Mouse (Mus musculus) CH12.LX (cell line): ENCODE results near the gene Meiob. TPM values are rescaled to one million over a fixed set of nuclear protein-coding genes. Genes with fewer than 3 reads are reported as not detected.

Experiments used
- DNase-seq: peaks from one replicate; pipeline ENCODE4 v3.0.0-alpha.2; 2013; ENCODE audit errors: extremely low read depth
- H3K27ac ChIP-seq: 2 replicates; pipeline ENCODE4 v1.5.1; 2012; ENCODE audit warnings: low read depth, mild to moderate bottlenecking, control low read depth, moderate library complexity; ENCODE audit not compliant: insufficient read depth
- H3K27me3 ChIP-seq: replicated peaks from 2 replicates; pipeline ENCODE3; 2012; ENCODE audit warnings: inconsistent platforms
- H3K36me3 ChIP-seq, 2 experiments: replicated peaks in 1 of 2; 2 replicates each; pipeline versions ENCODE3 to v1.6.1; 2012; ENCODE audit warnings: inconsistent platforms in 1 of 2, low read length in 1 of 2, mild to moderate bottlenecking in 1 of 2, mixed read lengths in 1 of 2, moderate library complexity in 1 of 2; ENCODE audit not compliant: control insufficient read depth in 1 of 2, insufficient read depth in 1 of 2
- H3K4me1 ChIP-seq, 2 experiments: 2 replicates each; pipeline ENCODE4 v1.6.1; 2012; ENCODE audit warnings: inconsistent platforms in 1 of 2, moderate library complexity in 1 of 2; ENCODE audit not compliant: insufficient read depth in 2 of 2, control insufficient read depth in 1 of 2
- H3K4me2 ChIP-seq: 2 replicates; pipeline ENCODE4 v1.6.1; 2012; ENCODE audit warnings: low read depth, mild to moderate bottlenecking, control low read depth; ENCODE audit not compliant: poor library complexity, insufficient read depth, severe bottlenecking
- H3K4me3 ChIP-seq, 3 experiments: fragments of 150-350 bp in 1 of 3; sonication (generic) in 1 of 3; replicated peaks in 1 of 3; 2 replicates each; pipeline versions ENCODE3 to v1.5.1; 2011 to 2012; ENCODE audit warnings: low read depth in 2 of 3, low read length in 2 of 3, mild to moderate bottlenecking in 2 of 3, moderate library complexity in 2 of 3, control low read depth in 1 of 3, improper control_type of control experiment in 1 of 3, inconsistent platforms in 1 of 3, mixed read lengths in 1 of 3; ENCODE audit not compliant: poor library complexity in 1 of 3
- H3K79me2 ChIP-seq: replicated peaks from 2 replicates; pipeline ENCODE4 v1.6.1; 2012; ENCODE audit warnings: mild to moderate bottlenecking, moderate library complexity; ENCODE audit not compliant: control insufficient read depth, poor library complexity, insufficient read depth, severe bottlenecking; ENCODE audit errors: extremely low read depth
- H3K9ac ChIP-seq: 2 replicates; pipeline ENCODE4 v1.6.1; 2012; ENCODE audit warnings: low read depth, mild to moderate bottlenecking, control low read depth, moderate library complexity; ENCODE audit not compliant: insufficient read depth
- H3K9me3 ChIP-seq: replicated peaks from 2 replicates; pipeline ENCODE3; 2012; ENCODE audit warnings: low read length, inconsistent platforms, mixed read lengths
- CHD2 ChIP-seq: IDR thresholded peaks from 2 replicates; pipeline ENCODE4 v1.6.1; 2011; ENCODE audit warnings: low read length, improper control_type of control experiment
- CTCF ChIP-seq, 2 experiments: IDR thresholded peaks in 1 of 2; conservative IDR thresholded peaks in 1 of 2; 2 replicates each; pipeline ENCODE4 v1.5.1; 2011 to 2012; ENCODE audit warnings: low read depth in 2 of 2, low read length in 2 of 2, improper control_type of control experiment in 1 of 2, inconsistent platforms in 1 of 2, mild to moderate bottlenecking in 1 of 2, moderate library complexity in 1 of 2
- E2F4 ChIP-seq: IDR thresholded peaks from 2 replicates; pipeline ENCODE4 v1.6.1; 2011; ENCODE audit warnings: low read depth, low read length, improper control_type of control experiment; ENCODE audit not compliant: insufficient replicate concordance
- MXI1 ChIP-seq: IDR thresholded peaks from 2 replicates; pipeline ENCODE4 v1.6.1; 2011; ENCODE audit warnings: mild to moderate bottlenecking, low read depth, low read length, improper control_type of control experiment
- POLR2A ChIP-seq: IDR thresholded peaks from 2 replicates; pipeline ENCODE4 v1.6.1; 2011; ENCODE audit warnings: low read depth, mild to moderate bottlenecking, improper control_type of control experiment, low read length
- POLR2AphosphoS2 ChIP-seq: IDR thresholded peaks from 2 replicates; pipeline ENCODE4 v1.6.1; 2011; ENCODE audit warnings: low read depth, low read length, improper control_type of control experiment
- RAD21 ChIP-seq: IDR thresholded peaks from 2 replicates; pipeline ENCODE4 v1.6.1; 2011; ENCODE audit warnings: low read depth, mild to moderate bottlenecking, low read length, improper control_type of control experiment, moderate library complexity
- RCOR1 ChIP-seq: conservative IDR thresholded peaks from 2 replicates; pipeline ENCODE4 v1.6.1; 2012; ENCODE audit warnings: low read depth, mild to moderate bottlenecking, inconsistent platforms, low read length, improper control_type of control experiment
- TCF12 ChIP-seq: IDR thresholded peaks from 2 replicates; pipeline ENCODE4 v1.6.1; 2014; ENCODE audit warnings: low read depth, mild to moderate bottlenecking, inconsistent platforms, low read length, improper control_type of control experiment
- UBTF ChIP-seq: IDR thresholded peaks from 2 replicates; pipeline ENCODE4 v1.6.1; 2012; ENCODE audit warnings: low read depth, mild to moderate bottlenecking, inconsistent platforms, low read length, improper control_type of control experiment, moderate library complexity
- USF2 ChIP-seq: conservative IDR thresholded peaks from 2 replicates; pipeline ENCODE4 v1.6.1; 2011; ENCODE audit warnings: low read depth, low read length, improper control_type of control experiment
- ZC3H11A ChIP-seq: IDR thresholded peaks from 2 replicates; pipeline ENCODE4 v1.6.1; 2012; ENCODE audit warnings: low read depth, mild to moderate bottlenecking, inconsistent platforms, low read length, improper control_type of control experiment
- ZNF384 ChIP-seq: IDR thresholded peaks from 2 replicates; pipeline ENCODE4 v1.6.1; 2012; ENCODE audit warnings: low read depth, low read length, improper control_type of control experiment, inconsistent platforms
- dilution Hi-C: fragments of 300-500 bp; cut with MboI; formaldehyde crosslinking; loops from 2 replicates; pipeline ENCODE4 v1.14.3; 2020; ENCODE audit warnings: low sequenced_read_pairs; ENCODE audit not compliant: extremely low pct_unique_long_range_greater_than_20kb, extremely low pct_ligation_motif_present
- in situ Hi-C: fragments of 300-500 bp; cut with MboI; formaldehyde crosslinking; loops from 3 replicates; pipeline ENCODE4 v1.14.3; 2019; ENCODE audit warnings: low sequenced_read_pairs, low pct_ligation_motif_present, low pct_unique_long_range_greater_than_20kb, mixed read lengths
- polyA plus RNA-seq: library from polyadenylated mRNA; unstranded; fragments of >175 nt; gene quantifications from 2 replicates; pipeline ENCODE4 v1.2.1, GENCODE M21; 2012; ENCODE audit warnings: low read depth; ENCODE audit not compliant: insufficient read length
- total RNA-seq, 2 experiments: library from RNA; depleted of rRNA; stranded (reverse); fragments of 300-350 nt in 1 of 2; fragments of >200 nt in 1 of 2; gene quantifications; 2 replicates each; pipeline ENCODE4 v1.2.3; 2012 to 2014

Meiob gene
- total and polyA plus RNA-seq, 3 experiments: 0.23 to 0.40 (median 0.30) TPM

GRCm38 (mm10) chr17:24886932-24887271 is 82.8 kb downstream of the Meiob start:
- peaks cover 17% of the 10 kb centered on the region for H3K79me2 ChIP-seq
- peaks cover 14 to 69% of the 10 kb centered on the region in 2 experiments for H3K4me1 ChIP-seq
- no peaks in the 10 kb centered on the region for H3K9me3 ChIP-seq
- no peak overlapping the region for H3K27ac ChIP-seq
- no peak for DNase-seq
- peak overlapping the region; percentile 85 for H3K4me2 ChIP-seq
- dilution Hi-C loops: no loop called here
- peak overlapping the region; percentile 70 for H3K9ac ChIP-seq
- H3K36me3 ChIP-seq: peaks cover 55 to 74% of the 10 kb centered on the region in 2 experiments
- TF ChIP-seq TCF12: no peak
- TF ChIP-seq POLR2AphosphoS2: 0 out of 2 replicates have a peak, but pooled peaks have one; percentile 2
- TF ChIP-seq, all 38 proteins: peak for 1
- H3K4me3 ChIP-seq: peak overlapping the region; percentile 73 to 92 (median 82)
- H3K27me3 ChIP-seq: no peaks in the 10 kb centered on the region
- in situ Hi-C loops: loop anchor here (5.0 kb wide), 2 partner anchors 35 to 145 kb away; partner anchors contain the start of gene Fahd1

- Histone ChIP-seq H3K27ac (no peak overlapping the region), H3K4me1 (peaks cover 14 to 70% of the 10 kb centered on the region in 2 experiments), H3K79me2 (peaks cover 17% of the 10 kb centered on the region), H3K4me2 (peak overlapping the region; percentile 85), H3K9me3 (no peaks in the 10 kb centered on the region), H3K4me3 (peak overlapping the region; percentile 73 to 92 (median 82))
- dilution Hi-C loops: no loop called here
- TF ChIP-seq UBTF: no peak
- no peak for TF ChIP-seq USF2
- no peak for TF ChIP-seq ZNF384
- no peak for TF ChIP-seq RCOR1
- TF ChIP-seq RAD21: no peak
- TF ChIP-seq E2F4: no peak
- TF ChIP-seq ZC3H11A: no peak
- no peak for TF ChIP-seq POLR2A
- no peak for TF ChIP-seq MXI1
- TF ChIP-seq CHD2: no peak
- TF ChIP-seq, all 38 proteins: peak for 0
- H3K9ac ChIP-seq: peak overlapping the region; percentile 70
- no peak for DNase-seq
- in situ Hi-C loops: loop anchor here (5.0 kb wide), 2 partner anchors 35 to 145 kb away; partner anchors contain the start of gene Fahd1
- peaks cover 54 to 74% of the 10 kb centered on the region in 2 experiments for H3K36me3 ChIP-seq
- H3K27me3 ChIP-seq: no peaks in the 10 kb centered on the region
These were observed 83.4 kb downstream of the Meiob start for GRCm38 (mm10) chr17:24887291-24888080.

GRCm38 (mm10) chr17:24888862-24889261 is 84.8 kb downstream of the Meiob start:
- H3K79me2 ChIP-seq: peaks cover 18% of the 10 kb centered on the region
- peak; percentile 20; the same call in 1 of the 2 replicates for TF ChIP-seq POLR2AphosphoS2
- TF ChIP-seq CHD2: peak; percentile 26; the same call in 1 of the 2 replicates
- no peak for TF ChIP-seq CTCF (conservative IDR thresholded peaks at IDR 0.05 in 1 of 2, IDR thresholded peaks at IDR 0.05 in 1 of 2; ENCODE audit: low read depth in 2 of 2, low read length in 2 of 2)
- TF ChIP-seq, all 38 proteins: peak for 2
- H3K36me3 ChIP-seq: peaks cover 52 to 73% of the 10 kb centered on the region in 2 experiments
- H3K9me3 ChIP-seq: no peaks in the 10 kb centered on the region
- H3K27ac ChIP-seq: no peak overlapping the region
- dilution Hi-C loops: no loop called here
- no peak overlapping the region for H3K4me3 ChIP-seq
- H3K4me2 ChIP-seq: no peak overlapping the region
- in situ Hi-C loops: loop anchor here (5.0 kb wide), 2 partner anchors 37 to 147 kb away; partner anchors contain the start of gene Fahd1
- peaks cover 14 to 83% of the 10 kb centered on the region in 2 experiments for H3K4me1 ChIP-seq
- no peaks in the 10 kb centered on the region for H3K27me3 ChIP-seq
- no peak for DNase-seq
- H3K9ac ChIP-seq: no peak overlapping the region

Other genes with a start within 250 kb of the Meiob start
Only the 20 nearest of the 27 such genes appear.
- gene Zfp598, start 134.6 kb upstream of the Meiob start, total RNA-seq (2012; rRNA removed): 27.9 and 31.8 TPM in 2 replicates
- gene Zfp598, start 134.6 kb upstream of the Meiob start, total RNA-seq (2014; rRNA removed): 22.1 and 23.4 TPM in 2 replicates
- 43.5 and 54.0 TPM in 2 replicates for gene Zfp598, start 134.6 kb upstream of the Meiob start, polyA plus RNA-seq
- 2.2 and 3.9 TPM in 2 replicates for gene Syngr3, start 114.3 kb upstream of the Meiob start, total RNA-seq (2012; rRNA removed)
- gene Syngr3, start 114.3 kb upstream of the Meiob start, total RNA-seq (2014; rRNA removed): 0.23 and 0.32 TPM in 2 replicates
- gene Syngr3, start 114.3 kb upstream of the Meiob start, polyA plus RNA-seq: 0.33 and 0.35 TPM in 2 replicates
- 102 and 105 TPM in 2 replicates for gene Gfer, start 108.1 kb upstream of the Meiob start, total RNA-seq (2012; rRNA removed)
- 67.6 and 69.1 TPM in 2 replicates for gene Gfer, start 108.1 kb upstream of the Meiob start, total RNA-seq (2014; rRNA removed)
- gene Gfer, start 108.1 kb upstream of the Meiob start, polyA plus RNA-seq: 94.8 and 100.0 TPM in 2 replicates
- gene Noxo1, start 108.1 kb upstream of the Meiob start, total RNA-seq (2012; rRNA removed): 0.80 and 0.89 TPM in 2 replicates
- 0.47 and 0.54 TPM in 2 replicates for gene Noxo1, start 108.1 kb upstream of the Meiob start, total RNA-seq (2014; rRNA removed)
- 0.95 and 2.5 TPM in 2 replicates for gene Noxo1, start 108.1 kb upstream of the Meiob start, polyA plus RNA-seq
- gene Tbl3, start 96.6 kb upstream of the Meiob start, total RNA-seq (2012; rRNA removed): 98.0 and 122 TPM in 2 replicates
- 99.7 and 105 TPM in 2 replicates for gene Tbl3, start 96.6 kb upstream of the Meiob start, total RNA-seq (2014; rRNA removed)
- 101 and 104 TPM in 2 replicates for gene Tbl3, start 96.6 kb upstream of the Meiob start, polyA plus RNA-seq
- 0.38 and 0.59 TPM in 2 replicates for gene Rnf151, start 86.2 kb upstream of the Meiob start, total RNA-seq (2012; rRNA removed)
- not detected in 2 replicates for gene Rnf151, start 86.2 kb upstream of the Meiob start, total RNA-seq (2014; rRNA removed)
- gene Rnf151, start 86.2 kb upstream of the Meiob start, polyA plus RNA-seq: 0.20 and 0.34 TPM in 2 replicates
- gene Rps2, start 86.2 kb upstream of the Meiob start, total RNA-seq (2012; rRNA removed): 5,102 and 6,050 TPM in 2 replicates
- 5,117 and 5,410 TPM in 2 replicates for gene Rps2, start 86.2 kb upstream of the Meiob start, total RNA-seq (2014; rRNA removed)
- 1,976 and 2,057 TPM in 2 replicates for gene Rps2, start 86.2 kb upstream of the Meiob start, polyA plus RNA-seq
- 188 and 207 TPM in 2 replicates for gene Ndufb10, start 79.8 kb upstream of the Meiob start, total RNA-seq (2012; rRNA removed)
- 207 and 208 TPM in 2 replicates for gene Ndufb10, start 79.8 kb upstream of the Meiob start, total RNA-seq (2014; rRNA removed)
- 136 and 155 TPM in 2 replicates for gene Ndufb10, start 79.8 kb upstream of the Meiob start, polyA plus RNA-seq
- 0.17 TPM in 1 of 2 replicates, not detected in the other for gene Rpl3l, start 76.5 kb upstream of the Meiob start, total RNA-seq (2012; rRNA removed)
- 0.24 TPM in 1 of 2 replicates, not detected in the other for gene Rpl3l, start 76.5 kb upstream of the Meiob start, total RNA-seq (2014; rRNA removed)
- 0.79 and 0.91 TPM in 2 replicates for gene Rpl3l, start 76.5 kb upstream of the Meiob start, polyA plus RNA-seq
- 38.4 and 39.7 TPM in 2 replicates for gene Msrb1, start 67.6 kb upstream of the Meiob start, total RNA-seq (2012; rRNA removed)
- gene Msrb1, start 67.6 kb upstream of the Meiob start, total RNA-seq (2014; rRNA removed): 21.3 and 26.9 TPM in 2 replicates
- gene Msrb1, start 67.6 kb upstream of the Meiob start, polyA plus RNA-seq: 60.5 and 70.0 TPM in 2 replicates
- 0.30 TPM in 1 of 2 replicates, not detected in the other for gene Hs3st6, start 51.3 kb upstream of the Meiob start, total RNA-seq (2012; rRNA removed)
- gene Hs3st6, start 51.3 kb upstream of the Meiob start, total RNA-seq (2014; rRNA removed): not detected in 2 replicates
- gene Hs3st6, start 51.3 kb upstream of the Meiob start, polyA plus RNA-seq: not detected in 2 replicates
- gene Hagh, start 35.9 kb downstream of the Meiob start, total RNA-seq (2012; rRNA removed): 28.1 and 31.0 TPM in 2 replicates
- gene Hagh, start 35.9 kb downstream of the Meiob start, total RNA-seq (2014; rRNA removed): 27.3 and 28.1 TPM in 2 replicates
- gene Hagh, start 35.9 kb downstream of the Meiob start, polyA plus RNA-seq: 18.1 and 18.9 TPM in 2 replicates
- 8.0 and 8.2 TPM in 2 replicates for gene Fahd1, start 46.1 kb downstream of the Meiob start, total RNA-seq (2012; rRNA removed)
- gene Fahd1, start 46.1 kb downstream of the Meiob start, total RNA-seq (2014; rRNA removed): 6.3 and 7.3 TPM in 2 replicates
- gene Fahd1, start 46.1 kb downstream of the Meiob start, polyA plus RNA-seq: 5.2 and 5.8 TPM in 2 replicates
- 5.5 and 9.8 TPM in 2 replicates for gene Igfals, start 61.7 kb downstream of the Meiob start, total RNA-seq (2012; rRNA removed)
- gene Igfals, start 61.7 kb downstream of the Meiob start, total RNA-seq (2014; rRNA removed): 5.0 and 5.4 TPM in 2 replicates
- 5.1 and 6.3 TPM in 2 replicates for gene Igfals, start 61.7 kb downstream of the Meiob start, polyA plus RNA-seq
- 70.9 and 86.9 TPM in 2 replicates for gene Nubp2, start 82.1 kb downstream of the Meiob start, total RNA-seq (2012; rRNA removed)
- 74.3 and 89.1 TPM in 2 replicates for gene Nubp2, start 82.1 kb downstream of the Meiob start, total RNA-seq (2014; rRNA removed)
- 109 and 124 TPM in 2 replicates for gene Nubp2, start 82.1 kb downstream of the Meiob start, polyA plus RNA-seq
- 23.3 and 27.3 TPM in 2 replicates for gene Spsb3, start 82.4 kb downstream of the Meiob start, total RNA-seq (2012; rRNA removed)
- gene Spsb3, start 82.4 kb downstream of the Meiob start, total RNA-seq (2014; rRNA removed): 21.1 and 21.3 TPM in 2 replicates
- gene Spsb3, start 82.4 kb downstream of the Meiob start, polyA plus RNA-seq: 13.3 and 14.4 TPM in 2 replicates
- 19.7 and 33.1 TPM in 2 replicates for gene Eme2, start 90.8 kb downstream of the Meiob start, total RNA-seq (2012; rRNA removed)
- 12.7 and 13.5 TPM in 2 replicates for gene Eme2, start 90.8 kb downstream of the Meiob start, total RNA-seq (2014; rRNA removed)
- 16.9 and 19.1 TPM in 2 replicates for gene Eme2, start 90.8 kb downstream of the Meiob start, polyA plus RNA-seq
- 57.2 and 61.7 TPM in 2 replicates for gene Mrps34, start 90.8 kb downstream of the Meiob start, total RNA-seq (2012; rRNA removed)
- gene Mrps34, start 90.8 kb downstream of the Meiob start, total RNA-seq (2014; rRNA removed): 50.9 and 56.5 TPM in 2 replicates
- 73.5 and 80.5 TPM in 2 replicates for gene Mrps34, start 90.8 kb downstream of the Meiob start, polyA plus RNA-seq
- 16.7 and 22.0 TPM in 2 replicates for gene Nme3, start 92.2 kb downstream of the Meiob start, total RNA-seq (2012; rRNA removed)
- gene Nme3, start 92.2 kb downstream of the Meiob start, total RNA-seq (2014; rRNA removed): 11.4 and 11.9 TPM in 2 replicates
- gene Nme3, start 92.2 kb downstream of the Meiob start, polyA plus RNA-seq: 13.8 and 14.4 TPM in 2 replicates
- 34.1 and 34.2 TPM in 2 replicates for gene Mapk8ip3, start 132.7 kb downstream of the Meiob start, total RNA-seq (2012; rRNA removed)
- 14.5 and 15.8 TPM in 2 replicates for gene Mapk8ip3, start 132.7 kb downstream of the Meiob start, total RNA-seq (2014; rRNA removed)
- gene Mapk8ip3, start 132.7 kb downstream of the Meiob start, polyA plus RNA-seq: 41.4 and 44.0 TPM in 2 replicates